Mouse (Mus musculus) adrenal gland, adult (tissue): ENCODE results near the gene Fbxo9.

Source experiments
- DNase-seq, 2 experiments: peaks; one replicate each; pipeline ENCODE4 v3.0.0; 2022 to 2023; ENCODE audit warnings: low spot score in 1 of 2; ENCODE audit not compliant: inconsistent age in 2 of 2

Gene Fbxo9

GRCm38 (mm10) chr9:78109656-78110055 is 791 bp upstream of the Fbxo9 start:
- DNase-seq: peak in 1 of 2 experiments; percentile 70

- peak; percentile 88 to 93 for DNase-seq
Observed at GRCm38 (mm10) chr9:78107912-78108795, 711 bp downstream of the Fbxo9 start.

- no peak for DNase-seq
Observed at GRCm38 (mm10) chr9:78107582-78107911, 1.3 kb downstream of the Fbxo9 start.

GRCm38 (mm10) chr9:78106821-78107220 is 2.0 kb downstream of the Fbxo9 start:
- DNase-seq: peak in 1 of 2 experiments; percentile 54

GRCm38 (mm10) chr9:78105501-78105932 is 3.3 kb downstream of the Fbxo9 start:
- DNase-seq: peak in 1 of 2 experiments; percentile 43

GRCm38 (mm10) chr9:78104973-78105372 is 3.9 kb downstream of the Fbxo9 start:
- peak in 1 of 2 experiments; percentile 77 for DNase-seq

- DNase-seq: peak in 1 of 2 experiments; percentile 43
Observed at GRCm38 (mm10) chr9:78103965-78104560, 4.8 kb downstream of the Fbxo9 start.

- no peak for DNase-seq
Observed at GRCm38 (mm10) chr9:78101431-78101830, 7.4 kb downstream of the Fbxo9 start.

- no peak for DNase-seq
Observed at GRCm38 (mm10) chr9:78100956-78101355, 7.9 kb downstream of the Fbxo9 start.

- DNase-seq: no peak
Observed at GRCm38 (mm10) chr9:78096376-78096775, 12.5 kb downstream of the Fbxo9 start.

GRCm38 (mm10) chr9:78095686-78096085 is 13.2 kb downstream of the Fbxo9 start:
- DNase-seq: no peak

GRCm38 (mm10) chr9:78090596-78090995 is 18.3 kb downstream of the Fbxo9 start:
- DNase-seq: no peak

GRCm38 (mm10) chr9:78089906-78090305 is 19.0 kb downstream of the Fbxo9 start:
- no peak for DNase-seq

GRCm38 (mm10) chr9:78088971-78089370 is 19.9 kb downstream of the Fbxo9 start:
- peak in 1 of 2 experiments; percentile 47 for DNase-seq

- DNase-seq: no peak
Observed at GRCm38 (mm10) chr9:78088521-78088920, 20.3 kb downstream of the Fbxo9 start.

GRCm38 (mm10) chr9:78087751-78088150 is 21.1 kb downstream of the Fbxo9 start:
- DNase-seq: no peak

- DNase-seq: no peak
Observed at GRCm38 (mm10) chr9:78085722-78086287, 23.1 kb downstream of the Fbxo9 start.

- DNase-seq: no peak
Observed at GRCm38 (mm10) chr9:78084341-78084740, 24.5 kb downstream of the Fbxo9 start.

GRCm38 (mm10) chr9:78081835-78082234 is 27.0 kb downstream of the Fbxo9 start:
- DNase-seq: no peak

GRCm38 (mm10) chr9:78078240-78078639 is 30.6 kb downstream of the Fbxo9 start:
- peak in 1 of 2 experiments; percentile 48 for DNase-seq

- DNase-seq: no peak
Observed at GRCm38 (mm10) chr9:78075256-78075655, 33.6 kb downstream of the Fbxo9 start.
